Comparison of ENCODE assay signal across 16 mouse cellular contexts in the genomic region with DNA sequence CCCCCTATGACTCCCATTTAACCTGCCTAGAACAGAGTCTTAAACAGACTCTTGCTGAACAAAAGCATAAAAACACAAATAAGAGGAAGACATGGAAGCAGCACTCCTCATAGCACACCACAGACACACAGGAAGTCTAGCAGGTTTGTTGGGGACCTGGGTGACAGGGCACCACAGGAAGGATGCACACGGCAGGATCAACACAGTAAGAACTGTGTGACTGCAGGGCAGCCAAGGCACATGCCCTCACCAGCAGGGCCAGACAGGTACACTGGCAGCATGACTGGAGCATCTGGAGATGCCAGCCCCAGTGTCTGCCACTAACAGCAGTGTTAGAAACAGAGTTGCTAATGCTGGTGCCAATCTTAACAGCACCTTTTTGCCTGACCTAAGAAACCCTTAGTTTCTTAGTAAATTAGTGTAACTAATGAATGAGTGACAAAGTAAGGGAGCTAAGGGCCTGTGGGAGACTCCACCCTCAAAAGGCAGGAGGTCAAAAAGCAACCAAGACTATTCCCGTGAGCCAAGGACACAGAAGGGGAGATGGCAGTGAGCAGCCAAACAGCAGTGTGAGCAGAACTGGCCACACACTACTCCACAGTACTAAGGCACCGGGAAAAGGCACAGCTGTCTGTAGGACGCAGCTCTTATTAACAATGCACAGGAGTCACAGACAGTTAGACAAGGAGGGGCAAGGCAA. TPM values are rescaled to one million over a fixed set of nuclear protein-coding genes. Genes with fewer than 3 reads are reported as not detected.
A peak's percentile ranks its signal among the peaks of the same experiment; 100 is the strongest.
DNase-seq lines count a peak whose midpoint lies in the region; ATAC-seq and TF ChIP-seq lines count a peak whose summit lies in the region.
"Had no signal": no experiment of that assay in that cellular context is flagged by ENCODE, and none has a peak within 500 bp of the region (broad histone marks: within the 10 kb centered on the region; RNA-seq: fewer than 3 reads in every experiment).

No protein-coding gene starts in this region.

- H3K4me2 ChIP-seq in kidney, embryonic 15.5 days: no peak overlapping the region
- no peak overlapping the region for H3K4me2 ChIP-seq in liver, postnatal 0 days (ENCODE audit: low read depth, low read length)
- no peak overlapping the region for H3K4me2 ChIP-seq in hindbrain, embryonic 11.5 days (replicated peaks; ENCODE audit: low read depth, low read length)
- H3K4me2 ChIP-seq: embryonic facial prominence, embryonic 13.5 days; hindbrain, embryonic 12.5 days; limb, embryonic 12.5 days; midbrain, embryonic 11.5 days; neural tube, embryonic 12.5 days had no signal

- TF ChIP-seq EP300 in liver, postnatal 0 days (IDR thresholded peaks at IDR 0.05; ENCODE audit: low read depth): no peak

- peaks cover 54% of the 10 kb centered on the region for H3K4me1 ChIP-seq in kidney, embryonic 15.5 days
- H3K4me1 ChIP-seq in spleen, adult 2 months (ENCODE audit: control insufficient read depth, insufficient read depth, insufficient read length): peaks cover 41% of the 10 kb centered on the region; the same call in 1 of the 2 replicates
- peaks cover 68% of the 10 kb centered on the region for H3K4me1 ChIP-seq in liver, postnatal 0 days (ENCODE audit: insufficient read depth)
- H3K4me1 ChIP-seq in hindbrain, embryonic 11.5 days (replicated peaks; ENCODE audit: control insufficient read depth, insufficient read depth, low read length): no peaks in the 10 kb centered on the region

- TF ChIP-seq CTCF in spleen, adult 2 months (IDR thresholded peaks at IDR 0.05; ENCODE audit: extremely low read depth, insufficient read depth, insufficient read length, insufficient replicate concordance): no peak
- TF ChIP-seq CTCF in liver, postnatal 0 days (IDR thresholded peaks at IDR 0.05; ENCODE audit: low read depth): no peak

- peaks cover 25% of the 10 kb centered on the region for H3K36me3 ChIP-seq in kidney, embryonic 15.5 days
- H3K36me3 ChIP-seq in spleen, adult 2 months (ENCODE audit: control insufficient read depth, insufficient read depth, low read length): peaks cover 5% of the 10 kb centered on the region
- H3K36me3 ChIP-seq in liver, postnatal 0 days (replicated peaks; ENCODE audit: insufficient read depth, low read length): peaks cover 16% of the 10 kb centered on the region
- no peaks in the 10 kb centered on the region for H3K36me3 ChIP-seq in hindbrain, embryonic 11.5 days (ENCODE audit: control insufficient read depth, insufficient read depth, low read length)

- WGBS in kidney, embryonic 15.5 days: 80% methylated on average over 4 of the region's 4 CpGs
- WGBS in spleen, adult 2 months: 71% methylated on average over 4 of the region's 4 CpGs
- WGBS in liver, postnatal 0 days (ENCODE audit: insufficient replicate concordance): 79% methylated on average over 4 of the region's 4 CpGs
- 84% methylated on average over 4 of the region's 4 CpGs for WGBS in hindbrain, embryonic 11.5 days

- ATAC-seq in kidney, embryonic 15.5 days (replicated peaks; ENCODE audit: low FRiP score): no peak
- ATAC-seq in activated CD4-positive, CD25-positive, alpha-beta regulatory T cell, adult 4 months: peak; percentile 53
- ATAC-seq in liver, postnatal 0 days: no peak
- ATAC-seq in hindbrain, embryonic 11.5 days (ENCODE audit: low FRiP score): no peak
- ATAC-seq: forebrain, embryonic 14.5 days had no signal

- no peaks in the 10 kb centered on the region for H3K9me3 ChIP-seq in kidney, embryonic 15.5 days (replicated peaks)
- H3K9me3 ChIP-seq in liver, postnatal 0 days (ENCODE audit: low read length): no peaks in the 10 kb centered on the region
- no peaks in the 10 kb centered on the region for H3K9me3 ChIP-seq in hindbrain, embryonic 11.5 days (ENCODE audit: control insufficient read depth, low read length)
- H3K9me3 ChIP-seq: embryonic facial prominence, embryonic 13.5 days; hindbrain, embryonic 12.5 days; limb, embryonic 12.5 days; neural tube, embryonic 12.5 days had no signal

- H3K4me3 ChIP-seq in kidney, embryonic 15.5 days (replicated peaks): no peak overlapping the region
- no peak overlapping the region for H3K4me3 ChIP-seq in spleen, adult 2 months (ENCODE audit: extremely low read depth, insufficient read depth, insufficient read length)
- H3K4me3 ChIP-seq in liver, postnatal 0 days (ENCODE audit: low read depth, low read length): no peak overlapping the region
- H3K4me3 ChIP-seq in hindbrain, embryonic 11.5 days (ENCODE audit: low read depth, low read length): no peak overlapping the region
- H3K4me3 ChIP-seq: embryonic facial prominence, embryonic 13.5 days; hindbrain, embryonic 12.5 days; limb, embryonic 12.5 days; neural tube, embryonic 12.5 days had no signal

- H3K27me3 ChIP-seq in kidney, embryonic 15.5 days: no peaks in the 10 kb centered on the region
- no peaks in the 10 kb centered on the region for H3K27me3 ChIP-seq in spleen, adult 2 months (ENCODE audit: control insufficient read depth, insufficient read depth, low read length)
- H3K27me3 ChIP-seq in liver, postnatal 0 days (ENCODE audit: insufficient read depth, low read length): no peaks in the 10 kb centered on the region
- H3K27me3 ChIP-seq in hindbrain, embryonic 11.5 days (ENCODE audit: control insufficient read depth, insufficient read depth, low read length): no peaks in the 10 kb centered on the region
- H3K27me3 ChIP-seq: embryonic facial prominence, embryonic 13.5 days; hindbrain, embryonic 12.5 days; limb, embryonic 12.5 days; neural tube, embryonic 12.5 days had no signal

- no peak overlapping the region for H3K9ac ChIP-seq in kidney, embryonic 15.5 days
- no peak overlapping the region for H3K9ac ChIP-seq in liver, postnatal 0 days (replicated peaks)
- no peak overlapping the region for H3K9ac ChIP-seq in hindbrain, embryonic 11.5 days (ENCODE audit: low read depth, low read length)
- H3K9ac ChIP-seq: embryonic facial prominence, embryonic 13.5 days; hindbrain, embryonic 12.5 days; limb, embryonic 12.5 days; neural tube, embryonic 12.5 days had no signal

- no peak for TF ChIP-seq POLR2A in spleen, adult 2 months (IDR thresholded peaks at IDR 0.05; ENCODE audit: low read depth, low read length)

- DNase-seq in kidney, adult 18-20 months: peak; percentile 53
- DNase-seq in spleen, adult 2 months (ENCODE audit: low read depth in 1 of 2, low spot score in 2 of 2): no peak
- DNase-seq in spleen, postnatal 14 days (ENCODE audit: low spot score in 2 of 2): no peak
- DNase-seq in liver, postnatal 0 days: no peak
- no peak for DNase-seq in hindbrain, embryonic 11.5 days (ENCODE audit: low spot score)
- DNase-seq in frontal cortex, postnatal 25 days (ENCODE audit: low spot score in 2 of 2): no peak
- DNase-seq: cerebellum, adult 9-11 months; lung, adult 18-20 months had no signal

- H3K27ac ChIP-seq in kidney, embryonic 15.5 days: no peak overlapping the region
- H3K27ac ChIP-seq in spleen, adult 2 months (ENCODE audit: insufficient read depth, low read length): peak overlapping the region; percentile 46
- H3K27ac ChIP-seq in liver, postnatal 0 days (ENCODE audit: low read depth): peak overlapping the region; percentile 41; the same call in 1 of the 2 replicates
- H3K27ac ChIP-seq in hindbrain, embryonic 11.5 days (ENCODE audit: low read depth, low read length): no peak overlapping the region
- H3K27ac ChIP-seq: embryonic facial prominence, embryonic 13.5 days; hindbrain, embryonic 12.5 days; limb, embryonic 12.5 days; neural tube, embryonic 12.5 days had no signal

RNA-seq across cellular contexts. Expression of gene Tbc1d14, which starts 22.4 kb away (rescaled TPM):
- polyA plus RNA-seq in kidney, embryonic 15.5 days (2015; fragmentation: Nextera tagmentation; extraction: Ambion mirVana): 45.2 and 46.2 TPM in 2 replicates
- 30.9 and 38.3 TPM in 2 replicates for polyA plus RNA-seq in spleen, adult 2 months (2012; rRNA removed)
- polyA plus RNA-seq in activated CD4-positive, CD25-positive, alpha-beta regulatory T cell, adult 4 months (2017; shearing (Covaris generic)): 10 to 100 TPM; 52.2 to 57.6 TPM
- polyA plus RNA-seq in liver, postnatal 0 days (2015; fragmentation: Nextera tagmentation; extraction: Ambion mirVana): 5.7 and 6.5 TPM in 2 replicates
- 38.3 and 41.4 TPM in 2 replicates for polyA plus RNA-seq in hindbrain, embryonic 11.5 days (2014; fragmentation: Nextera tagmentation; extraction: Ambion mirVana)

Comparison
In these comparisons a context has a peak if more than half of its experiments do, and no peak if none do; other contexts are left out.
1. H3K27ac ChIP-seq: peak in spleen, adult 2 months (single experiment) and liver, postnatal 0 days (single experiment); none in kidney, embryonic 15.5 days (single experiment) and hindbrain, embryonic 11.5 days (single experiment).